Mouse (Mus musculus) MEL (cell line): ENCODE results near the gene Il10ra. TPM values are rescaled to one million over a fixed set of nuclear protein-coding genes. Genes with fewer than 3 reads are reported as not detected.

Experiments
- DNase-seq: peaks from one replicate; pipeline ENCODE4 v3.0.0; 2011; ENCODE audit warnings: low read depth, low spot score
- H3K27ac ChIP-seq: 2 replicates; pipeline ENCODE4 v1.5.1; 2012; ENCODE audit warnings: low read depth, mild to moderate bottlenecking, control low read depth, low read length, moderate library complexity; ENCODE audit not compliant: control insufficient read depth
- H3K27me3 ChIP-seq, 2 experiments: fragments of 150-350 bp in 1 of 2; sonication (generic) in 1 of 2; 2 replicates each; pipeline ENCODE4 v1.6.1; 2012; ENCODE audit warnings: low read length in 2 of 2, mild to moderate bottlenecking in 2 of 2, improper control_type of control experiment in 1 of 2, moderate library complexity in 1 of 2; ENCODE audit not compliant: insufficient read depth in 2 of 2, control insufficient read depth in 1 of 2
- H3K36me3 ChIP-seq, 2 experiments: 2 replicates each; pipeline ENCODE4 v1.6.1; 2012 to 2014; ENCODE audit warnings: low read length in 2 of 2, improper control_type of control experiment in 1 of 2, inconsistent platforms in 1 of 2, mild to moderate bottlenecking in 1 of 2; ENCODE audit not compliant: insufficient read depth in 2 of 2, control insufficient read depth in 1 of 2
- H3K4me1 ChIP-seq, 2 experiments: fragments of 150-350 bp in 1 of 2; sonication (generic) in 1 of 2; 2 replicates each; pipeline ENCODE4 v1.6.1; 2012; ENCODE audit warnings: low read length in 2 of 2, improper control_type of control experiment in 1 of 2, mild to moderate bottlenecking in 1 of 2; ENCODE audit not compliant: insufficient read depth in 2 of 2, control insufficient read depth in 1 of 2
- H3K4me3 ChIP-seq, 2 experiments: fragments of 150-350 bp in 1 of 2; sonication (generic) in 1 of 2; 2 replicates each; pipeline ENCODE4 v1.5.1; 2012; ENCODE audit warnings: low read depth in 2 of 2, low read length in 2 of 2, mild to moderate bottlenecking in 2 of 2, moderate library complexity in 2 of 2, control low read depth in 1 of 2, improper control_type of control experiment in 1 of 2; ENCODE audit not compliant: control insufficient read depth in 1 of 2, insufficient read depth in 1 of 2
- H3K79me2 ChIP-seq: 2 replicates; pipeline ENCODE4 v1.6.1; 2012; ENCODE audit warnings: mild to moderate bottlenecking, low read length, moderate library complexity; ENCODE audit not compliant: control insufficient read depth, poor library complexity, insufficient read depth
- H3K9ac ChIP-seq: 2 replicates; pipeline ENCODE4 v1.6.1; 2012; ENCODE audit warnings: low read depth, mild to moderate bottlenecking, control low read depth, low read length, moderate library complexity; ENCODE audit not compliant: control insufficient read depth, poor library complexity, severe bottlenecking
- H3K9me3 ChIP-seq: fragments of 150-350 bp; sonication (generic); replicated peaks from 2 replicates; pipeline ENCODE4 v1.6.1; 2012; ENCODE audit warnings: mild to moderate bottlenecking, low read length, improper control_type of control experiment, moderate library complexity; ENCODE audit not compliant: insufficient read depth
- E2F4 ChIP-seq: IDR thresholded peaks from 2 replicates; pipeline ENCODE4 v1.6.1; 2011; ENCODE audit warnings: low read depth, low read length, improper control_type of control experiment, borderline replicate concordance
- ELF1 ChIP-seq: IDR thresholded peaks from 2 replicates; pipeline ENCODE4 v1.6.1; 2014; ENCODE audit warnings: low read depth, mild to moderate bottlenecking, inconsistent platforms, low read length, improper control_type of control experiment, moderate library complexity
- EP300 ChIP-seq, 2 experiments: IDR thresholded peaks; 2 replicates each; pipeline ENCODE4 v1.6.1; 2011; ENCODE audit warnings: improper control_type of control experiment in 2 of 2, low read length in 2 of 2, low read depth in 1 of 2, mild to moderate bottlenecking in 1 of 2
- GABPA ChIP-seq: IDR thresholded peaks from 2 replicates; pipeline ENCODE4 v1.6.1; 2012; ENCODE audit warnings: low read depth, mild to moderate bottlenecking, inconsistent platforms, low read length, improper control_type of control experiment, moderate library complexity
- GATA1 ChIP-seq: IDR thresholded peaks from 2 replicates; pipeline ENCODE4 v1.6.1; 2011; ENCODE audit warnings: low read depth, low read length, improper control_type of control experiment
- HCFC1 ChIP-seq: IDR thresholded peaks from 2 replicates; pipeline ENCODE4 v1.6.1; 2012; ENCODE audit warnings: low read depth, mild to moderate bottlenecking, inconsistent platforms, low read length, improper control_type of control experiment, moderate library complexity
- KAT2A ChIP-seq: conservative IDR thresholded peaks from 2 replicates; pipeline ENCODE4 v1.6.1; 2012; ENCODE audit warnings: low read depth, low read length, improper control_type of control experiment, inconsistent platforms
- MAFK ChIP-seq: IDR thresholded peaks from 2 replicates; pipeline ENCODE4 v1.6.1; 2011; ENCODE audit warnings: low read depth, mild to moderate bottlenecking, low read length, improper control_type of control experiment, borderline replicate concordance
- MAX ChIP-seq: IDR thresholded peaks from 2 replicates; pipeline ENCODE4 v1.6.1; 2011; ENCODE audit warnings: low read length, improper control_type of control experiment
- MEF2A ChIP-seq: IDR thresholded peaks from 2 replicates; pipeline ENCODE4 v1.6.1; 2014; ENCODE audit warnings: low read depth, mild to moderate bottlenecking, inconsistent platforms, low read length, improper control_type of control experiment; ENCODE audit not compliant: poor library complexity, insufficient replicate concordance, severe bottlenecking; ENCODE audit errors: extremely low read depth
- MXI1 ChIP-seq: IDR thresholded peaks from 2 replicates; pipeline ENCODE4 v1.6.1; 2011; ENCODE audit warnings: mild to moderate bottlenecking, low read depth, low read length, improper control_type of control experiment
- MYC ChIP-seq: IDR thresholded peaks from 2 replicates; pipeline ENCODE4 v1.6.1; 2011; ENCODE audit warnings: low read depth, mild to moderate bottlenecking, low read length, improper control_type of control experiment, moderate library complexity
- POLR2A ChIP-seq, 2 experiments: IDR thresholded peaks; 2 replicates each; pipeline ENCODE4 v1.6.1; 2011 to 2012; ENCODE audit warnings: low read length in 2 of 2, mild to moderate bottlenecking in 2 of 2, control low read depth in 1 of 2, improper control_type of control experiment in 1 of 2, low read depth in 1 of 2, moderate library complexity in 1 of 2; ENCODE audit not compliant: control insufficient read depth in 1 of 2, insufficient read depth in 1 of 2, poor library complexity in 1 of 2
- POLR2AphosphoS5 ChIP-seq: IDR thresholded peaks from 2 replicates; pipeline ENCODE4 v1.6.1; 2012; ENCODE audit warnings: low read depth, borderline replicate concordance, mild to moderate bottlenecking, inconsistent platforms, low read length, moderate library complexity, mixed read lengths
- RCOR1 ChIP-seq: IDR thresholded peaks from 2 replicates; pipeline ENCODE4 v1.6.1; 2012; ENCODE audit warnings: low read depth, mild to moderate bottlenecking, inconsistent platforms, low read length, improper control_type of control experiment
- SIN3A ChIP-seq: IDR thresholded peaks from 2 replicates; pipeline ENCODE4 v1.6.1; 2012; ENCODE audit warnings: low read length, improper control_type of control experiment, inconsistent platforms
- SMC3 ChIP-seq: IDR thresholded peaks from 2 replicates; pipeline ENCODE4 v1.6.1; 2011; ENCODE audit warnings: low read depth, low read length, improper control_type of control experiment
- TAL1 ChIP-seq: IDR thresholded peaks from 2 replicates; pipeline ENCODE4 v1.6.1; 2012; ENCODE audit warnings: mild to moderate bottlenecking, inconsistent platforms, low read length, moderate library complexity, mixed read lengths
- USF1 ChIP-seq: IDR thresholded peaks from 2 replicates; pipeline ENCODE4 v1.6.1; 2014; ENCODE audit warnings: low read depth, mild to moderate bottlenecking, inconsistent platforms, low read length, improper control_type of control experiment, moderate library complexity
- USF2 ChIP-seq, 2 experiments: IDR thresholded peaks; 2 replicates each; pipeline ENCODE4 v1.6.1; 2011 to 2012; ENCODE audit warnings: improper control_type of control experiment in 2 of 2, low read length in 2 of 2, borderline replicate concordance in 1 of 2, inconsistent platforms in 1 of 2, low read depth in 1 of 2, mild to moderate bottlenecking in 1 of 2; ENCODE audit not compliant: insufficient read depth in 1 of 2
- ZC3H11A ChIP-seq: IDR thresholded peaks from 2 replicates; pipeline ENCODE4 v1.6.1; 2012; ENCODE audit warnings: low read depth, mild to moderate bottlenecking, inconsistent platforms, low read length, improper control_type of control experiment
- ZKSCAN1 ChIP-seq: IDR thresholded peaks from 2 replicates; pipeline ENCODE4 v1.6.1; 2012; ENCODE audit warnings: low read depth, mild to moderate bottlenecking, inconsistent platforms, low read length, improper control_type of control experiment, moderate library complexity
- polyA plus RNA-seq, 2 experiments: library from polyadenylated mRNA; stranded (reverse) in 1 of 2; unstranded in 1 of 2; fragments of >175 nt in 1 of 2; fragments of >200 nt in 1 of 2; gene quantifications; 2 replicates each; pipeline versions ENCODE4 v1.2.1 to v1.2.4; 2012; ENCODE audit warnings: low replicate concordance in 2 of 2, low read depth in 1 of 2; ENCODE audit not compliant: insufficient read length in 2 of 2, insufficient read depth in 1 of 2, missing spikeins in 1 of 2
- total RNA-seq: library from RNA; depleted of rRNA; stranded (reverse); fragments of 300-350 nt; gene quantifications from 2 replicates; pipeline ENCODE4 v1.2.3, GENCODE M21; 2012

Gene Il10ra
- total and polyA plus RNA-seq, 3 experiments, result not detected

- H3K79me2 ChIP-seq, result no peaks in the 10 kb centered on the region
- peaks cover 0 to 4% of the 10 kb centered on the region in 2 experiments; a peak in 2 of 4 replicates for H3K4me1 ChIP-seq
- H3K36me3 ChIP-seq, result peaks cover 0 to 2% of the 10 kb centered on the region in 2 experiments; a peak in 2 of 4 replicates
- no peak overlapping the region for H3K4me3 ChIP-seq
- TF ChIP-seq GATA1 (no peak), ZC3H11A (no peak), GABPA (no peak), MAX (no peak), RCOR1 (no peak), USF2 (IDR thresholded peaks at IDR 0.05; ENCODE audit: borderline replicate concordance in 1 of 2, insufficient read depth in 1 of 2, low read depth in 1 of 2, low read length in 2 of 2) (no peak), ELF1 (no peak), TAL1 (no peak), MYC (no peak), SMC3 (no peak)
- no peaks in the 10 kb centered on the region for H3K9me3 ChIP-seq
- H3K9ac ChIP-seq, result no peak overlapping the region
- DNase-seq, result peak; percentile 34
- no peak overlapping the region for H3K27ac ChIP-seq
- no peaks in the 10 kb centered on the region for H3K27me3 ChIP-seq
Measured at GRCm38 (mm10) chr9:45246060-45246459, 22.9 kb downstream of the Il10ra start.

- H3K27ac ChIP-seq, result no peak overlapping the region
- no peak overlapping the region for H3K9ac ChIP-seq
- H3K4me3 ChIP-seq, result no peak overlapping the region
Measured at GRCm38 (mm10) chr9:45245432-45245831, 23.5 kb downstream of the Il10ra start.

More at GRCm38 (mm10) chr9:45245432-45245831, 23.5 kb downstream of the Il10ra start:
- no peaks in the 10 kb centered on the region for H3K9me3 ChIP-seq
- no peaks in the 10 kb centered on the region for H3K36me3 ChIP-seq
- H3K4me1 ChIP-seq, result no peaks in the 10 kb centered on the region
- no peaks in the 10 kb centered on the region; a peak in 1 of 4 replicates for H3K27me3 ChIP-seq
- no peaks in the 10 kb centered on the region for H3K79me2 ChIP-seq
- no peak for TF ChIP-seq MYC
- no peak for TF ChIP-seq USF1
- TF ChIP-seq HCFC1, result no peak
- TF ChIP-seq MAFK, result no peak
- TF ChIP-seq E2F4, result no peak
- no peak for TF ChIP-seq MXI1
- no peak for TF ChIP-seq EP300 (IDR thresholded peaks at IDR 0.05; ENCODE audit: low read depth in 1 of 2, low read length in 2 of 2)
- no peak for TF ChIP-seq KAT2A
- no peak for TF ChIP-seq RCOR1
- TF ChIP-seq ZKSCAN1, result no peak
- no peak for TF ChIP-seq POLR2AphosphoS5
- TF ChIP-seq SMC3, result no peak
- TF ChIP-seq POLR2A (IDR thresholded peaks at IDR 0.05; ENCODE audit: control insufficient read depth in 1 of 2, insufficient read depth in 1 of 2, low read depth in 1 of 2, low read length in 2 of 2, poor library complexity in 1 of 2), result no peak
- TF ChIP-seq MEF2A, result no peak
- TF ChIP-seq SIN3A, result no peak
- DNase-seq, result no peak
